Mouse (Mus musculus): ENCODE measurements around the gene Tbc1d13.

DNA sequence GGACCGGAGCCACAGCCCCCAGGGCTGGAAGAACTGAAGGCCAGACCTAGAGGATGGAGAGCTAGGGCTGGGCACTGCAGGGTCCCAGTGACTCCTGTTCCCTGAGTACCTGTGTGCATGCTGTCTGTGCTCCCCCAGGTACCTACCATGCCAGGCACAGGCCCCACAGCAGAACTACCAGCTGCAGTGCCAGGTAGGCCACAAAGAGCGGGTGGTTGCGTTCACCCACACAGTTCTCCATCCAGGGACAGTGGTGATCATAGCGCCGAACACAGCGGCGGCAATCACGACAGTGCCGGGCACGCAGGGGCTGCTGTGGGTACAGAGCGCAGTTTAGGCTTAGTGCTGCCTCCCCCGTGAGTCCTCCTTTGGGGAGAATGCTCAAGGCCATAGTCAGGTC lies 42.0 kb upstream of the Tbc1d13 start:
- TF ChIP-seq CTCF (conservative IDR thresholded peaks at IDR 0.05; ENCODE audit: low read length) (no peak), NANOG (IDR thresholded peaks at IDR 0.05; ENCODE audit: borderline replicate concordance, low read length) (no peak), POU5F1 (IDR thresholded peaks at IDR 0.05; ENCODE audit: borderline replicate concordance, low read length) (no peak)
